Mouse (Mus musculus) gastrocnemius, postnatal 36 days (tissue): ENCODE data around the gene Pla2g12a. TPM values are rescaled to one million over a fixed set of nuclear protein-coding genes. Genes with fewer than 3 reads are reported as not detected.
A peak's percentile ranks its signal among the peaks of the same experiment; 100 is the strongest.

Source experiments
- DNase-seq, 2 experiments: peaks; one replicate each; pipeline ENCODE4 v3.0.0; 2022
- intact Hi-C: fragments of 180-260 bp; cut with DNase I; formaldehyde crosslinking; loops from one replicate; pipeline ENCODE4 v1.15.1; 2025
- total RNA-seq, 2 experiments: library from RNA; stranded (reverse); gene quantifications; 2 replicates each; pipeline ENCODE4 v1.2.3; 2021

The Pla2g12a gene
- total RNA-seq, 2 experiments from 2014 or later, result 75.8 to 100 TPM

GRCm38 (mm10) chr3:129892003-129892402 lies 13.6 kb downstream of the Pla2g12a start:
- DNase-seq, result no peak
- intact Hi-C loops, result no loop called here

GRCm38 (mm10) chr3:129893143-129893542 lies 14.7 kb downstream of the Pla2g12a start:
- intact Hi-C loops, result no loop called here
- no peak for DNase-seq

GRCm38 (mm10) chr3:129896591-129896990 lies 18.2 kb downstream of the Pla2g12a start:
- DNase-seq, result no peak
- intact Hi-C loops, result no loop called here

- intact Hi-C loops, result no loop called here
- no peak for DNase-seq
Measured at GRCm38 (mm10) chr3:129898886-129899285, 20.5 kb downstream of the Pla2g12a start.

GRCm38 (mm10) chr3:129901271-129901809 lies 22.9 kb downstream of the Pla2g12a start, which contains the start of gene Casp6:
Casp6 (plus strand) TSS chr3:129901425.
- peak; percentile 69 to 71 for DNase-seq
- intact Hi-C loops, result no loop called here

GRCm38 (mm10) chr3:129903369-129903768 lies 25.0 kb downstream of the Pla2g12a start:
- intact Hi-C loops, result no loop called here
- no peak for DNase-seq

- DNase-seq, result no peak
- intact Hi-C loops, result no loop called here
Measured at GRCm38 (mm10) chr3:129903866-129904265, 25.5 kb downstream of the Pla2g12a start.

GRCm38 (mm10) chr3:129904381-129905132 lies 26.2 kb downstream of the Pla2g12a start:
- DNase-seq, result no peak
- intact Hi-C loops, result no loop called here

GRCm38 (mm10) chr3:129912025-129912424 lies 33.6 kb downstream of the Pla2g12a start:
- intact Hi-C loops, result no loop called here
- no peak for DNase-seq

GRCm38 (mm10) chr3:129913241-129913640 lies 34.8 kb downstream of the Pla2g12a start:
- no peak for DNase-seq
- intact Hi-C loops, result no loop called here

GRCm38 (mm10) chr3:129917424-129917823 lies 39.0 kb downstream of the Pla2g12a start:
- intact Hi-C loops, result no loop called here
- no peak for DNase-seq

GRCm38 (mm10) chr3:129918434-129918833 lies 40.0 kb downstream of the Pla2g12a start:
- intact Hi-C loops, result loop anchor here (1.0 kb wide), 1 partner anchor 161 kb away; no protein-coding TSS in a partner anchor
- peak; percentile 38 to 46 for DNase-seq

GRCm38 (mm10) chr3:129923581-129923980 lies 45.2 kb downstream of the Pla2g12a start:
- intact Hi-C loops, result no loop called here
- DNase-seq, result no peak

- no peak for DNase-seq
Measured at GRCm38 (mm10) chr3:129925861-129926260, 47.5 kb downstream of the Pla2g12a start.

GRCm38 (mm10) chr3:129930213-129930778 lies 51.9 kb downstream of the Pla2g12a start:
- peak in 1 of 2 experiments; percentile 32 for DNase-seq
- intact Hi-C loops, result no loop called here

More at GRCm38 (mm10) chr3:129925861-129926260, 47.5 kb downstream of the Pla2g12a start:
- intact Hi-C loops, result no loop called here

GRCm38 (mm10) chr3:129932443-129932842 lies 54.0 kb downstream of the Pla2g12a start:
- intact Hi-C loops, result no loop called here
- DNase-seq, result no peak

- DNase-seq, result no peak
- intact Hi-C loops, result no loop called here
Measured at GRCm38 (mm10) chr3:129936561-129936960, 58.2 kb downstream of the Pla2g12a start.

GRCm38 (mm10) chr3:129937848-129938247 lies 59.4 kb downstream of the Pla2g12a start:
- intact Hi-C loops, result no loop called here
- no peak for DNase-seq

GRCm38 (mm10) chr3:129939058-129939457 lies 60.7 kb downstream of the Pla2g12a start:
- intact Hi-C loops, result no loop called here
- DNase-seq, result no peak

GRCm38 (mm10) chr3:129940780-129941179 lies 62.4 kb downstream of the Pla2g12a start:
- intact Hi-C loops, result no loop called here
- no peak for DNase-seq

GRCm38 (mm10) chr3:129941291-129941690 lies 62.9 kb downstream of the Pla2g12a start:
- intact Hi-C loops, result no loop called here
- DNase-seq, result no peak

- intact Hi-C loops, result no loop called here
- DNase-seq, result no peak
Measured at GRCm38 (mm10) chr3:129943813-129944212, 65.4 kb downstream of the Pla2g12a start.
